Comparison of ENCODE assay signal across 8 mouse cellular contexts in the genomic region with DNA sequence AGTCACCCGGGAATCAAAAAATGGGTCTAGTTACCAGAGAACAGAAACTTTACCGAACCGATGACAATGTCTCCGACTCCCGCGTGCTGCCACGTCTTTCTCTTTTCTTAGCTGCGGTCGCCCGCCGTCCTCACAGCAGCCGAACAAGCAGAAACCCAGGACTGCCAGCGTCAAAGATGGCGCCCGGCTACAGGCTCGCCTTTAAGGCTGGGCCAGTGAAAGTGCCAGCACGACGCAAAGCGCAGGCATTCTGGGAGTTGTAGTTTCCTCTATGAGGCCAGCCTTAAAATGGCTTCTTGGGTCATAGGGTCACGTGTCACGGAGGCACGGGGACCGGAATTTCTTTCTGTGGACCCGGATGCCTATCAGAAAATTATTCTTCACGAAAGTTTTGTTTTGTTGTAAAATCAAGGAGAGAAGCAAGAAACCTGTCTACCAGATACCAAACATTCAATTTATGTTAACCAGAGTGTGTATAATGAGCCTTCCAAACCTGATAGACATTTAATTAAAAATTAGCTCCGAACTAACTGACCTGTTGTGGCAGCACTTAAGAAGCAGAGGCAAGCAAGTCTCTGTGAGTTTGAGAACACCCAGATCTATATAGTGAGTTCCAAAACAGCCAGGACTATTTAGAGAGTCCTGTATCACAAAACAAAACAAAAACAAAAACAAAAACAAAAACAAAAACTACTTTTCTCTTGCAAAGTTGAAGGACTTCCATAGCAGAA. TPM values are rescaled to one million over a fixed set of nuclear protein-coding genes. Genes with fewer than 3 reads are reported as not detected.
A peak's percentile ranks its signal among the peaks of the same experiment; 100 is the strongest.
DNase-seq lines count a peak whose midpoint lies in the region; ATAC-seq and TF ChIP-seq lines count a peak whose summit lies in the region.

A gene (minus strand): TSS at position 116 of the 731 bp plus-strand sequence.

- peak within 1 kb of the TSS; percentile 78 to 93 (median 79) for H3K4me3 ChIP-seq in CH12.LX (replicated peaks in 1 of 3; ENCODE audit: low read depth in 2 of 3, low read length in 2 of 3, poor library complexity in 1 of 3)
- H3K4me3 ChIP-seq in forebrain, embryonic 11.5 days (ENCODE audit: low read depth, low read length), result peak within 1 kb of the TSS; percentile 88
- peak within 1 kb of the TSS; percentile 90 for H3K4me3 ChIP-seq in heart, embryonic 16.5 days (ENCODE audit: low read length)
- peak within 1 kb of the TSS; percentile 90 for H3K4me3 ChIP-seq in liver, embryonic 15.5 days (replicated peaks)
- peak within 1 kb of the TSS; percentile 87 for H3K4me3 ChIP-seq in neural tube, embryonic 12.5 days

- peaks cover 63% of the 10 kb centered on the region for H3K79me2 ChIP-seq in CH12.LX (replicated peaks; ENCODE audit: control insufficient read depth, extremely low read depth, insufficient read depth, poor library complexity, severe bottlenecking)

- H3K4me2 ChIP-seq in CH12.LX (ENCODE audit: insufficient read depth, low read depth, poor library complexity, severe bottlenecking), result peak within 1 kb of the TSS; percentile 79
- peak within 1 kb of the TSS; percentile 74 for H3K4me2 ChIP-seq in forebrain, embryonic 11.5 days (ENCODE audit: low read depth, low read length, severe bottlenecking)
- peak within 1 kb of the TSS; percentile 96 for H3K4me2 ChIP-seq in heart, embryonic 16.5 days (ENCODE audit: low read depth, low read length)
- peak within 1 kb of the TSS; percentile 76 for H3K4me2 ChIP-seq in liver, embryonic 15.5 days
- peak within 1 kb of the TSS; percentile 92 for H3K4me2 ChIP-seq in neural tube, embryonic 12.5 days (replicated peaks)

- H3K36me3 ChIP-seq in CH12.LX (replicated peaks in 1 of 2; ENCODE audit: control insufficient read depth in 1 of 2, insufficient read depth in 1 of 2, low read length in 1 of 2), result peaks cover 17 to 35% of the 10 kb centered on the region in 2 experiments
- peaks cover 3% of the 10 kb centered on the region; the same call in 1 of the 2 replicates for H3K36me3 ChIP-seq in forebrain, embryonic 11.5 days (ENCODE audit: control insufficient read depth, insufficient read depth, low read length)
- peaks cover 5% of the 10 kb centered on the region; the same call in 1 of the 2 replicates for H3K36me3 ChIP-seq in heart, embryonic 16.5 days (ENCODE audit: control insufficient read depth, insufficient read depth)
- peaks cover 31% of the 10 kb centered on the region for H3K36me3 ChIP-seq in liver, embryonic 15.5 days (replicated peaks)
- H3K36me3 ChIP-seq in neural tube, embryonic 12.5 days, result peaks cover 22% of the 10 kb centered on the region; the same call in 1 of the 2 replicates

- WGBS in forebrain, embryonic 11.5 days, result 3% methylated on average over 26 of the region's 26 CpGs
- WGBS in heart, embryonic 16.5 days, result 3% methylated on average over 26 of the region's 26 CpGs
- WGBS in liver, embryonic 15.5 days (ENCODE audit: insufficient replicate concordance), result 2% methylated on average over 26 of the region's 26 CpGs
- 3% methylated on average over 26 of the region's 26 CpGs for WGBS in neural tube, embryonic 12.5 days

- peaks cover 14 to 51% of the 10 kb centered on the region in 2 experiments for H3K4me1 ChIP-seq in CH12.LX (ENCODE audit: control insufficient read depth in 1 of 2, insufficient read depth in 2 of 2)
- H3K4me1 ChIP-seq in forebrain, embryonic 11.5 days (replicated peaks; ENCODE audit: control insufficient read depth, insufficient read depth, low read length), result peaks cover 5% of the 10 kb centered on the region; the same call in 1 of the 2 replicates
- H3K4me1 ChIP-seq in heart, embryonic 16.5 days (ENCODE audit: control insufficient read depth, insufficient read depth, low read length), result peaks cover 36% of the 10 kb centered on the region
- H3K4me1 ChIP-seq in liver, embryonic 15.5 days (replicated peaks), result peaks cover 40% of the 10 kb centered on the region
- peaks cover 39% of the 10 kb centered on the region for H3K4me1 ChIP-seq in neural tube, embryonic 12.5 days

- H3K9me3 ChIP-seq in CH12.LX (replicated peaks; ENCODE audit: low read length), result no peaks in the 10 kb centered on the region
- H3K9me3 ChIP-seq in forebrain, embryonic 11.5 days (ENCODE audit: control insufficient read depth, low read length), result no peaks in the 10 kb centered on the region
- H3K9me3 ChIP-seq in heart, embryonic 16.5 days (replicated peaks; ENCODE audit: control insufficient read depth, low read length), result no peaks in the 10 kb centered on the region
- no peaks in the 10 kb centered on the region for H3K9me3 ChIP-seq in liver, embryonic 15.5 days (replicated peaks)
- no peaks in the 10 kb centered on the region for H3K9me3 ChIP-seq in neural tube, embryonic 12.5 days

- in situ Hi-C loops in CH12.LX (cut with MboI; ENCODE audit: low pct_ligation_motif_present, low pct_unique_long_range_greater_than_20kb, low sequenced_read_pairs), result no loop called here

- no peak for TF ChIP-seq RAD21 in CH12.LX (IDR thresholded peaks at IDR 0.05; ENCODE audit: low read depth, low read length)

- no peak for TF ChIP-seq CTCF in CH12.LX (conservative IDR thresholded peaks at IDR 0.05 in 1 of 2, IDR thresholded peaks at IDR 0.05 in 1 of 2; ENCODE audit: low read depth in 2 of 2, low read length in 2 of 2)

- DNase-seq in CH12.LX (ENCODE audit: extremely low read depth), result peak; percentile 97
- peak; percentile 92 for DNase-seq in c-Kit-positive CD71-positive TER-119-negative erythroid progenitor cells, embryonic 14.5 days (ENCODE audit: low read depth)
- DNase-seq in forebrain, embryonic 11.5 days (ENCODE audit: low spot score), result peak; percentile 95
- DNase-seq in kidney, postnatal 36 days, result peak; percentile 95 to 97
- DNase-seq in telencephalon, adult 2 months (ENCODE audit: low read depth, low spot score), result peak; percentile 96

- H3K9ac ChIP-seq in CH12.LX (ENCODE audit: insufficient read depth, low read depth), result peak within 1 kb of the TSS; percentile 98
- peak within 1 kb of the TSS; percentile 89 for H3K9ac ChIP-seq in forebrain, embryonic 11.5 days (ENCODE audit: low read length)
- H3K9ac ChIP-seq in heart, embryonic 16.5 days (ENCODE audit: low read length), result peak within 1 kb of the TSS; percentile 87
- peak within 1 kb of the TSS; percentile 93 for H3K9ac ChIP-seq in liver, embryonic 15.5 days
- peak within 1 kb of the TSS; percentile 91 for H3K9ac ChIP-seq in neural tube, embryonic 12.5 days

- dilution Hi-C loops in CH12.LX (cut with MboI; ENCODE audit: extremely low pct_ligation_motif_present, extremely low pct_unique_long_range_greater_than_20kb, low sequenced_read_pairs), result no loop called here

- peak within 1 kb of the TSS; percentile 62; the same call in 1 of the 2 replicates for H3K27ac ChIP-seq in CH12.LX (ENCODE audit: insufficient read depth, low read depth)
- H3K27ac ChIP-seq in forebrain, embryonic 11.5 days (ENCODE audit: low read depth, low read length), result peak within 1 kb of the TSS; percentile 77
- peak within 1 kb of the TSS; percentile 92 for H3K27ac ChIP-seq in heart, embryonic 16.5 days (ENCODE audit: low read length)
- H3K27ac ChIP-seq in liver, embryonic 15.5 days (replicated peaks), result peak within 1 kb of the TSS; percentile 87
- peak within 1 kb of the TSS; percentile 76 for H3K27ac ChIP-seq in neural tube, embryonic 12.5 days

- peak; percentile 98 for ATAC-seq in forebrain, embryonic 11.5 days (replicated peaks; ENCODE audit: low FRiP score)
- ATAC-seq in heart, embryonic 16.5 days (replicated peaks; ENCODE audit: extremely low read depth, insufficient read depth, low FRiP score), result peak; percentile 97
- ATAC-seq in liver, embryonic 15.5 days (ENCODE audit: insufficient read depth), result peak; percentile 99
- ATAC-seq in neural tube, embryonic 12.5 days (ENCODE audit: low FRiP score, low read depth), result peak; percentile 99

- peak; percentile 90 for TF ChIP-seq POLR2A in CH12.LX (IDR thresholded peaks at IDR 0.05; ENCODE audit: low read depth, low read length)

- TF ChIP-seq EP300 in CH12.LX (IDR thresholded peaks at IDR 0.05; ENCODE audit: low read length), result no peak

- no peaks in the 10 kb centered on the region for H3K27me3 ChIP-seq in CH12.LX (replicated peaks)
- no peaks in the 10 kb centered on the region for H3K27me3 ChIP-seq in forebrain, embryonic 11.5 days (ENCODE audit: control insufficient read depth, insufficient read depth, low read length)
- no peaks in the 10 kb centered on the region for H3K27me3 ChIP-seq in heart, embryonic 16.5 days (ENCODE audit: control insufficient read depth, insufficient read depth, low read length)
- no peaks in the 10 kb centered on the region for H3K27me3 ChIP-seq in liver, embryonic 15.5 days
- H3K27me3 ChIP-seq in neural tube, embryonic 12.5 days (replicated peaks), result no peaks in the 10 kb centered on the region

TF ChIP-seq in CH12.LX, 34 proteins besides CTCF, POLR2A, EP300 and RAD21 (continues in another document):
- peak; percentile 57; the same call in 1 of the 2 replicates for TF ChIP-seq ZMIZ1 (IDR thresholded peaks at IDR 0.05; ENCODE audit: low read depth, low read length)
- peak; percentile 97 for TF ChIP-seq MAX (IDR thresholded peaks at IDR 0.05; ENCODE audit: low read length)
- TF ChIP-seq MEF2A (IDR thresholded peaks at IDR 0.05; ENCODE audit: borderline replicate concordance, low read depth, low read length), result peak; percentile 85
- peak; percentile 94 for TF ChIP-seq USF1 (IDR thresholded peaks at IDR 0.05; ENCODE audit: low read depth, low read length)
- TF ChIP-seq IRF4 (IDR thresholded peaks at IDR 0.05; ENCODE audit: low read depth, low read length), result peak; percentile 54; the same call in 1 of the 2 replicates
- peak; percentile 91 for TF ChIP-seq MXI1 (IDR thresholded peaks at IDR 0.05; ENCODE audit: low read depth, low read length)
- TF ChIP-seq ETS1 (conservative IDR thresholded peaks at IDR 0.05; ENCODE audit: low read depth, low read length), result peak; percentile 27
- 0 out of 2 replicates have a peak, but pooled peaks have one; percentile 48 for TF ChIP-seq MAFK (IDR thresholded peaks at IDR 0.05; ENCODE audit: insufficient replicate concordance, low read length)
- no peak for TF ChIP-seq E2F4 (IDR thresholded peaks at IDR 0.05; ENCODE audit: insufficient replicate concordance, low read depth, low read length)
- peak; percentile 84; the same call in 1 of the 2 replicates for TF ChIP-seq GABPA (IDR thresholded peaks at IDR 0.05; ENCODE audit: insufficient replicate concordance, low read depth, low read length)
- peak; percentile 98 for TF ChIP-seq KAT2A (IDR thresholded peaks at IDR 0.05; ENCODE audit: insufficient replicate concordance, low read length)
- no peak for TF ChIP-seq JUN (IDR thresholded peaks at IDR 0.05; ENCODE audit: insufficient read depth, low read depth, low read length)
- peak; percentile 96 for TF ChIP-seq SIN3A (IDR thresholded peaks at IDR 0.05; ENCODE audit: low read length)

RNA-seq across cellular contexts. Expression of the gene that starts here (rescaled TPM):
- total RNA-seq in CH12.LX (2012; rRNA removed) (4.0 and 4.7 TPM in 2 replicates), CH12.LX (2014; rRNA removed) (2.7 and 2.8 TPM in 2 replicates)
- polyA plus RNA-seq in CH12.LX (2012; ENCODE audit: insufficient read length, low read depth), result 6.3 and 8.2 TPM in 2 replicates
- 6.2 and 7.2 TPM in 2 replicates for polyA plus RNA-seq in forebrain, embryonic 11.5 days (2014; fragmentation: Nextera tagmentation; extraction: Ambion mirVana)
- 3.5 TPM in 2 replicates for polyA plus RNA-seq in heart, embryonic 16.5 days (2015; fragmentation: Nextera tagmentation; extraction: Ambion mirVana)
- polyA plus RNA-seq in liver, embryonic 15.5 days (2015; fragmentation: Nextera tagmentation; extraction: Ambion mirVana), result 1.3 TPM in 2 replicates
- 4.7 and 5.3 TPM in 2 replicates for polyA plus RNA-seq in neural tube, embryonic 12.5 days (2016; fragmentation: Nextera tagmentation; extraction: Ambion mirVana)

Comparison
In these comparisons a context has a peak if more than half of its experiments do, and no peak if none do; other contexts are left out.
1. Peak in every context shown above with its lines: DNase-seq, ATAC-seq, H3K4me3 ChIP-seq and H3K27ac ChIP-seq.